Mouse (Mus musculus) heart, embryonic 13.5 days (tissue): ENCODE results near the gene Eps15. TPM values are rescaled to one million over a fixed set of nuclear protein-coding genes. Genes with fewer than 3 reads are reported as not detected.

Source experiments
- polyA plus RNA-seq: library from polyadenylated mRNA; unstranded; fragments of >200 nt; fragmentation: Nextera tagmentation; extraction: Ambion mirVana; gene quantifications from 2 replicates; pipeline ENCODE4 v1.2.1, GENCODE M21; 2015

Gene Eps15
- polyA plus RNA-seq, 1 experiment from 2014 or later: 25.4 TPM

Other genes starting within 250 kb of the Eps15 start
- gene Osbpl9, start 78.0 kb upstream of the Eps15 start, polyA plus RNA-seq: 43.3 and 44.4 TPM in 2 replicates
- gene Calr4, start 45.8 kb upstream of the Eps15 start, polyA plus RNA-seq: 0.12 and 0.34 TPM in 2 replicates
- gene Ttc39a, start 126.4 kb downstream of the Eps15 start, polyA plus RNA-seq: 8.8 and 9.7 TPM in 2 replicates
- 42.6 and 45.0 TPM in 2 replicates for gene Rnf11, start 204.5 kb downstream of the Eps15 start, polyA plus RNA-seq